Mouse (Mus musculus) right cerebral cortex, postnatal 36 days (tissue): Measurements from ENCODE around the gene Gpc3.

Experiments
- DNase-seq, 2 experiments: peaks; one replicate each; pipeline ENCODE4 v3.0.0; 2022; ENCODE audit warnings: low spot score in 2 of 2, mixed read lengths in 1 of 2

Gpc3 gene

GRCm38 (mm10) chrX:52613328-52614030 is at the start of gene Gpc3:
Gene Gpc3, minus strand, starts transcription at chrX:52613950.
- peak in 1 of 2 experiments; percentile 1 for DNase-seq

DNA sequence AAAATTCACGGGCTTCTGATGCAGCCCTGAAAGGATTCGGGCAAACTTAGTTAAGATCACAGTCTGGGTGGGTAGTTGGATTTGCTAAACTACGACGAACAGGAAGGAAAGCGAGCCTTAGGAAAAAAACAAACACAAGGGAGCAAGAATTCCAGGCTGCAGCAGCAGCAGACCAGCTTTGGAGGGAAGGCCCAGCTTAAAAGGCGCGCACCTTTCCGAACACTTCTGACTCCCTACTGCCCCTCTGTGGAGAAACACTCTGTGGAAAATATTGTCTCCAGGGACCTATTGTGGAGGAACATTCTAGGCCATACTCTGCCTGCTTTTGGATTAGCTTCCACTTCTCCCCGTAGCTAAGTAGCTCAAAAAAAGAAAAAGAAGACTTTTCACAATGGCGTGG is 38.2 kb upstream of the Gpc3 start:
- peak; percentile 4 to 5 for DNase-seq

DNA sequence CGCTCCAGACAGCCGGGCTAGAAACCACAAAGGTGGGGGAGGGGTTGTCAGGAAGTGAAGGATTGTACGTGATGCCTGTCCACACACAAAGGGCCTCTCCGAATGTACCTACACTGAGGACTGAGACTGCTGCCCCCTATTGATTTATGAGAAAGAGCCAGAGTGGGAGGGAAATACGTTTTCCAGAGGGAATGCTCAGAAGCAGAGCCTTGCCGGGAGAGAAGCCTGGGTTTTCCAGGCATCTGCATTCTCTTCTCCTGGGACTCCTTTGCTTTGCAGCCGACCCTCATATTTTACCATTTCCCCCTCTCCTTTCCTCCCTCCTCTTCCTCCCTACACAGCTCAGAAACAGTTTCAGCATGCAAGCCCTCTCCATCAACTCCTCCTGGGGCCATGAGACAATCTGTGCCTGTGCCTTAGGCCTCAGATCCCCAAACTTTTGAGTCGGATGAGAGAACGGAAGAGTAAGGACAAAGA is 37.8 kb upstream of the Gpc3 start:
- DNase-seq = no peak

DNA sequence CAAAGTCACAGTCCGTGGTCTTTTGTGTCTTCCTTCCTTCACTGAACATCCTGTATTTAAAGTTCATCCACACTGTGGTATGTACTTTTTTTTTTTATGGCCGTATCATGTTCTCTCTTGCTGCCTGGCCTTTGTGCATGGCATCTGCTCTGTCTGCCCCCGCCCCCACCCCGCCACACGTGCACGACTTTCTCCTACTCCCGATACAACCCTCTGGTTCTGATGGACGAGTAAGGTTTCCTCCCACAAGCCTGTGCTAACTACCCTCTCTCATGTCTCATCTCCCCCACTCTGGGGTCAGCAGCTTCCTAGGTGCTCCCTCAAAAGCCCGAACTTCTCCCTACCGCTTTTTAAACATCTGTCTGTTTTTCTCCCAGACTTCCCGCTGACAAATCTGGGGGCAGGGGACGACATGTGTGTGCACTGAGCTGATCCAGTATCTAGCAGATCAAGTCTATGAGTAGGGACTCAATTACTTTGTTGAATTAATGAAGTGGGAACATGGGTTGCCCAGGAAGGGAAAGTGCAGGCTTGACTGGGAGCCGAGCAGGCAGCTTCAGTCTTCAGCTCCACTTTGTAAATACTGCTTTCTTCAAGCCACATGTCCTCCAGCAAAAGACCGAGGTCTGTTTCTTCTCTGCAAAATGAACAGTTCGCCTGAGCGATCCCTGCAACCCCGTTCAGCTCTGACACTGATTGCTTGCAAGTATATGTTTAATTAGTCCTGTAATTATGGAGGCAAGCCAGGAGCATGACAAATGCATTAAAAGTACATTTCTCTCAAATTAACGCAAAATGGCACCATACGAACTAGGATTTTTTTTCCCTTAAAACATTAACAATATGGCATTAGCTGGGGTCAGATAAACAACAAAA is 35.4 kb upstream of the Gpc3 start:
- no peak for DNase-seq

DNA sequence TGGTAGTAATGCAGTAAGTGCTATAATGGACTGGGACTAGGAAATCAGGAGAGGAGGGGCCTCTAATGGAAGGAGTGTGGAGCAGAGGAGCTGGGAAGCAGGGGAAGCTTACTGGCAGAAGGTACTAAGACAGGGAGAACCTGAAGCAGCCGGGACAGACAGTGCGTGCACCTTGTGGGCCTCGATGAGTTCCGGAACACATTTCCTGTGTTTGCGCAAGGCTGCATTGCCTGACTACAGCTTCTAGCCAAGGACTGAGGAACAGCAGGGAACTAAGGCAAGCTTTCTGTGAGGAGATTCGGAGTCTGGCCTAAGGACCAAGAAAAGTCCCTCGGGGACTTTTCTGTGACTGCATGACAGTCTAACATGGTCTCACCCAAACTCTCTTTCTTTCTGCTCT is 30.6 kb upstream of the Gpc3 start:
- no peak for DNase-seq

DNA sequence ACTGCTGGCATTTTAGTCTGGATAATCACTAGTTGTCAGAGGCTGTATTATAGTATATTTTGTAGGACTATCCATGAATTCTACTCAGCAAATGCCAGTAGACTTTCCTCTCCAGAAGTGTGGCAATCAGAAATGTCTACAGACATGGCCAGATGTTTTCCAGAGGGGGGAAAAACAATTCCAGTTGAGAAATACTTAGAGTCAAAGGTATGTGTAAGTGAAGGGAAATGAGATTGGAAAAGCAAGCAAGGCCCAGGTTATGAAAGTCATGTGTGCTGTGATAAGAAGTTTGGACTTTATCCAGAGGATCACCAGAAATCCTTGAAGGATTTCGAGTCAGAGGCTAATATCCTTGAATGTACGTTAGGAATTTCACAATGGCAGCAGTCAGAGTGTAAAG is 29.6 kb upstream of the Gpc3 start:
- DNase-seq = no peak

DNA sequence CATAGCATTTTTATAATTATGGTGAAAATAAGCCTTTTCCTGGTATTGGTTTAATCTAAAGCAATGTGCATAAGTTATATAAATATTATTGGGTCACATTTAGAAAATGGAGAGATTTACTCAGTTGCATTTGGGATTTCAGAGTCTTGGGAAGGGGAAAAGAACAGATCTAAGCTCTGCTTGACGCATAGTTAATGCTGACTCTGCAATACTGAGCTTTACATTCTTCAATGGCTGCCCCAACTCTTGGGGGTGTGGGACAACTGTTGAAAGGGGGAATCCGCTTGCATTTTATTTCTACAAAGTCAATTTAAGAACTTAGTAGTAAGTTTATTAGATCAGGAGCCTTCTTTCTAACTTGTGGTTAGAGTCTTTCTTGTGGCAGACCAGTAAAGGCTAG is 28.4 kb upstream of the Gpc3 start:
- no peak for DNase-seq

GRCm38 (mm10) chrX:52637419-52637818 is 23.7 kb upstream of the Gpc3 start:
- DNase-seq = no peak

DNA sequence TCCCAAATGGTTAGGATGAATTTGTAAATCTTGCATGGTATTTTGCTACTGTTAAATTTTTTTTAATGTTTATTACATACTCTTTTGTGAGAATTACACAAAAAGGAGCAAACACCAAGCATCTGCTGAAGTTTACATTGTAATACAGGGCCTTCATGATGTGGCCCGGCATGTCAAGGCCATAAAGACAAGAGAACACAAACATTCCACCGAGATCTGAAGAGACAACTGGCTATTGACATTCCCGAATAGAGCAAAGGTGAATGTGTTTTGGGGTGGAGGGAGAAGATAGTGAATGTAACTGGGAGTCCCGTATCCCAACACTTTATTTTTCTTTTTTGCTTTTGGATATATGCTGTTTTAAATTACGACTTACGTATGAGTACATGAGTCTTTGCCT is 20.2 kb upstream of the Gpc3 start:
- DNase-seq = no peak

DNA sequence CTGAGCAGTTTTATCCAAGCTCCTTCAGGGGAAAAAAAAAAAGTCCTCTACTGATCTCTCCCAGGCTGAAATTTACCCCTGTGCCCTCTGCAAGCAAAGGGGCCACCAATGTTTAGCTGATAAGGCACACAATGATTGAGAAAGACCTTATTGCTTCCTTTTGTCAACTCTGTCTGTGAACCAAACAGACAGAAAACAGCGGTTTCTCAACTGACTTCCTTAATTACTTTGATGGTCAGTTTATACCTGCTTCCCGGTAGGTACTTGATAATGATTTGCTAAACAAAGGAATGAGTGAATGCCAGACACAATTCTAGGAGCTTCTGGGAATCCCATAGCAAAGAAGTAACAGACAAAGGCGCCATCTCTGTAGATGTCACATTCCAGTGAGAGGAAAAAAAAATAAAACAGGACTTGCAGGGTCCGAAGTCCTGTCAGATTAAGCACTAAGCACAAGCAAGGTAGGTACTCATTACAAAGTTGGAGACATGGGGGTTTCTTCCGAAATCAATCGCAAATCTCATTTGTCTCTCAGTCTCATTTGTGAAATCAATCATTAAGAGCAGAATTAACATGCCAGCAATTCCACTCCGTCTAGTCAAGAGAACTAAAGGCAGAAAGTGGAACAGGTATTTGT is 19.1 kb upstream of the Gpc3 start:
- DNase-seq = no peak

DNA sequence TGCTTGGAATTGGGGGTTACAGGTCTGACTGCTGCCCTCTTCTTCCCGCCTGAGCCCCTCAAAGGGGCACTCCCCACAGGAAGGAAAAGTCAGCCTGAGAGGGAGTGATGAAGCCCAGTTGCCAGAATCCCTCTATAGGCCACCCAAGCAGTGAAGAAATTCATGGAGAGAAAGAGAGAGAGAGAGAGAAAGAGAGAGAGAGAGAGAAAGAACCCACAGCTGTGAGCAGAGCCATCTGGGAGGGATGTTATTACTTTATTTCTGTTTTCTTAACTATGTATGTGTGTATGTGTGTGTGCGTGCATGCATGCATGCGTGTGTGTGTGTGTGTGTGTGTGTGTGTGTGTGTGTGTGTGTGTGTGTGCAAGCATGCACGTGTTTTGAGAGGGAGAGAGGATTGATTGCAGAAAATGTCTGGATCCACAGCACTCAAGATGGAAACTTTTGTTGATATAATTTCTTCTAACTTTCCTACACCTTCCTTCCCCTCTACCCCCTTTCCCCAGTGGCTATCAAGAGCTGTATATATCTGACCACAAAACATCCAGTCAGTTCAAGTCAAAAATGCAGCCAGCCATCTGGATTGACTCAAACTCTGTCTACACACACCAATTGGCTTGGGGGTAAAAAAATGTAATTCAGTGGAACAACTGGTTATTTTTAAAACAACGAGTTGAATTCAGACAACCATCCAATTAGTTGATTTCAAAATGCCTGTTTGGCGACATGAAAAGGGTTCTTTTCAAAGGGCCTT is 13.4 kb upstream of the Gpc3 start:
- DNase-seq = no peak

DNA sequence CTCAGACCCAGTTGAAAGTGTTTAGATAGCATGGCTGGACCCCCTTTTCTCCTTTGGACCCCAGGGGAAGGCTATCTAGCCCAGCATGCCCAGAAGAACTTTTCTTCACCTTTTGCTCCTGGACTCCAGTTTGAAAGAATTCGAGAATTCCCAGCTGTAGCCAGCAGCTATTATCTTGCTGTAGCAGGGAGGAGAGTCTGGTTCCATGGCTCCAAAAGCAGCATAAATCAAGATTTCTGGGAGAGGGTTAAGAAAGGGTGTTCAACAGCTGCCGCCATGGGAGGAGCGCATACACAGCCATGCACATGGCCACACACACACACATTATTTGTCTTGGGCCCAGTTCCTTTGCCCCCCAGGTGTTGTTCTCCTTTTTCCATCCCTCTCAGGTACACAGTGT is 4.1 kb upstream of the Gpc3 start:
- no peak for DNase-seq

- no peak for DNase-seq
These were observed 2.4 kb upstream of the Gpc3 start for GRCm38 (mm10) chrX:52616152-52616551.

- no peak for DNase-seq
These were observed 256 bp upstream of the Gpc3 start for GRCm38 (mm10) chrX:52614031-52614381.

DNA sequence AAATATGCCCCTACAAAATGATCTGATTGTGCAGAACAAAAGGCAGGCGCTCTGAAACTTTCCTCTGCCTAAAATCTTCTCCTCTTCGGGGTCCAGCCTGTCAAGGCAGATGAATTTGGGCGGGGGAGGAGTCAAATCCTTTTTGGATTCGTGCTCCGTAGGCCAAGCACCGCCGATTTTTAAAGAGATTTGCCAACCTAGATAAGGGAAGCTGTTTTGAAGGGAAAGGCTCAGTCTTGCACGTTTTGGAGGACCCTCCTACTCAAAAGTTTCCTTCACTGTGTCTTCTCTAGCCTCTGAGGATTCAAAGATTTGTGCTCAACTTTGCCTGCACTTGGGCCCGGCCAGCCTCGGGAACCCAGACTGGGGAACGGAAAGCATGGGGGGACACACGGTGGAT is 944 bp downstream of the Gpc3 start:
- no peak for DNase-seq

- peak in 1 of 2 experiments; percentile 1 for DNase-seq
These were observed 1.6 kb downstream of the Gpc3 start for GRCm38 (mm10) chrX:52611987-52612670.

DNA sequence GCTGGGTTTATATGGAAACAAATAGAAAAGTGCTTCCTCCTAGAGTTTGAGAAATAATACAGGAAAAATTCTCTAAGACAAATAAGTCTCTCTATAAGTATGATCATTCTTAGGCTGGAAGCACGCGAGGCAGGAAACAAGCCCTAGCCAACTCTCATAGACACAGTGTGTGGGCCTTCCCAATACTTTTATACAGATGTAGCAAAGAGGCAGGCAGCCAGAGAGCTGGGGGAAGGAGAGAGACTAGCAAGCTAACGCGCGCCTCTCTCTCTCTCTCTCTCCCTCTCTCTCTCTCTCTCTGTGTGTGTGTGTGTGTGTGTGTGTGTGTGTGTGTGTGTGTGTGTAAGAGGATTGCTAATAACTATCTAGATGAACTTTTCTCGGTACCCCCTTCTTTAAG is 2.2 kb downstream of the Gpc3 start:
- no peak for DNase-seq

GRCm38 (mm10) chrX:52603143-52603542 is 10.6 kb downstream of the Gpc3 start:
- no peak for DNase-seq

DNA sequence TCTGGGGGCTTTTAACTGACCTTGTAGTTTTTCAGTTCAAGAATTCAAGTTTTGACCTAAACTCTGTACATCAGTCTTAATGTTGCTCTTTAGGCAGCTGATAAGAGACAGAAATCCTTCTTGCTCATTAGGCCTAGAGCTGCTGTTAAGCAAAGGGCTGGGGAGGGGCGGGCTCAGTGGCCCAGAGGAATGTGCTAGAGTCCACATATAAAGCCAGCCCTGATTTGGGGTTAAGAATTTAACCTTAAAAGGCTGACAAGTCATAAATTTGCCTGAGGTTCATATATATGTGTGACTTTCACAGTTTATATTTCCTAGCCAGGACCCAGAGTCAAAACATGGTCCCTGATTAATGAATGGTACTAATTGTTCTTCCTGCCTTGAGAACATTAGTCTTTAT is 14.5 kb downstream of the Gpc3 start:
- no peak for DNase-seq

- no peak for DNase-seq
These were observed 26.1 kb downstream of the Gpc3 start for GRCm38 (mm10) chrX:52587671-52588070.

- no peak for DNase-seq
These were observed 53.8 kb downstream of the Gpc3 start for GRCm38 (mm10) chrX:52559995-52560394.
